Mouse (Mus musculus): Measurements from ENCODE around the gene Fpr-rs7.

Fpr-rs7 gene

DNA sequence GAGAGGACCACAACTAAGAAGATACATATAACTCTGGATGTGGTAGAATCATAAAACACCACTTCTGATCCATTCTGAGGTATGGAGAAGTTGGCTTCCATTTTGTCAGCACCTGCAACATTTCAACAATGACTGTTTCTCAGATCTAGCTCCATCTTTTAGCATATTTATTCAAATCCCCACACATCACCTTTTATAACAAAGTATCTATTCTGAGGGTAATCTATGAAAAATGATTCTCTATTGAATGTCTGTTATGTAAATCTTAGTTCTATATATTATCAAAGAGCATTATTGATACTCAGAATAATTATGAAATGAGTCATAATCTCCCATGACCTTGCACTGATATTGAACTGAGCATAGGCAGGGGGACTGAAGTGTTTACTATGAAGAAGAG, at the start of gene Fpr-rs7:
Gene Fpr-rs7, minus strand, starts transcription at position 101 of the 400 bp plus-strand sequence.
- DNase-seq (ENCODE audit: extremely low read depth, low read depth), result no peak

DNA sequence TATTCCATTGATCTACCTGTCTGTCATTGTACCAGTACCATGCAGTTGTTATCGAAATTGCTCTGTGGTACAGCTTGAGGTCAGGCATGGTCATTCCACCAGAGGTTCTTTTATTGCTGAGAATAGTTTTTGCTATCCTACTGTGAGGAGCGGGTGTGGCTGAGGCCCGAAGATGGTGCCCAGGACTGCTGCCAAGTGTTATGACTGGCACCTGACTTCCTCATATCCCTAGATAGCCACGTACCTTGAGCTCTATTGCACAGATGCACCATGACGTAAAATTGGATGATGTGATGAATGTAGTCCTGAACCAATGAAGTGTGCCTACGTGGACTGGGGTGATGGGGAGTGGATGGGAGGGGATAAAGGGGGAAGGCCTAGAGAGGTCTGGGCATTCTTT, 39.9 kb downstream of the Fpr-rs7 start:
- DNase-seq (ENCODE audit: extremely low read depth, low read depth), result no peak

DNA sequence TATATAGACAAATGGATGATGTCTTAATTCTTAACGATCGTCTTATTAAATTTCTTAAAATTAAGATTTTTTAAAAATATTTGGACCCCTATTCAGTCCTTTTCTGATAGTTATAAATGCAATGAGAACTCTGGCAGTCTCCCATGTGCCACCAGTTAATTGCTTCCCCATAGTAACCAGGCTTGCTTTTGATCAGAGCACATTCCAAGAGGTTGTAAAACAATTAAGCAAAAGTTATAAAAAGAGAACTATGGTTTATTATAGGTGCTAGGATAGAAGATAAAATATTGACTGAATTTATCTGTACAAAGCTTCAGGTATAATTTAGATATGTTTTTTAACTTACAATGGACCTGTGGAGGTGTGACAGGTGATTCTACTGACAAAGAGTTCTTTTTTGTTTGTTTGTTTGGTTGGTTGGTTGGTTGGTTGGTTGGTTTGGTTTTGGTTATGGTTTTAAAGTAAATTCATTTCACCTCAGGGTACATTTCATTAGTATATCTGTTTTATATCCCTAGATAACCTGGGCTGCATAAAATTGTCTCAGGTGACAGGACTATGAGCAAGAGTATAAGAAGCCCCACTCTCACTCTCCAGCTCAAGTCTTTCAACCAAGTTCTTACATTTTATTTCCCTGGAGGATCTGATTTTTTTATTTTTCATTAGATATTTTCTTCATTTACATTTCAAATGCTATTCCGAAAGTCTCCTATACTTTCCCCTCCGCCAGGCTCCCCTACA, 42.2 kb downstream of the Fpr-rs7 start:
- no peak for DNase-seq (ENCODE audit: extremely low read depth, low read depth)

Data from MEL-GATA-1-ER (cell line).